Mouse (Mus musculus) liver, embryonic 12.5 days (tissue): ENCODE data around the gene Zfp653. TPM values are rescaled to one million over a fixed set of nuclear protein-coding genes. Genes with fewer than 3 reads are reported as not detected.
A peak's percentile ranks its signal among the peaks of the same experiment; 100 is the strongest.

ENCODE experiments used
- ATAC-seq: fragments of 200-750 bp; cut with Nextera tagmentation; 2 replicates; pipeline ENCODE4 v1.8.0; 2017; ENCODE audit warnings: moderate number of reproducible peaks, mild to moderate bottlenecking, moderate library complexity
- H3K27ac ChIP-seq: fragments of 300-500 bp; sonication (generic); 2 replicates; pipeline ENCODE4 v1.5.1; 2016; ENCODE audit warnings: mild to moderate bottlenecking
- H3K27me3 ChIP-seq: fragments of 300-500 bp; sonication (generic); replicated peaks from 2 replicates; pipeline ENCODE4 v1.6.1; 2016; ENCODE audit warnings: mild to moderate bottlenecking, moderate library complexity
- H3K36me3 ChIP-seq: fragments of 300-500 bp; sonication (generic); 2 replicates; pipeline ENCODE4 v1.6.1; 2016; ENCODE audit warnings: mild to moderate bottlenecking, moderate library complexity
- H3K4me1 ChIP-seq: fragments of 300-500 bp; sonication (generic); 2 replicates; pipeline ENCODE4 v1.6.1; 2016
- H3K4me2 ChIP-seq: fragments of 300-500 bp; sonication (generic); 2 replicates; pipeline ENCODE4 v1.6.1; 2016; ENCODE audit warnings: mild to moderate bottlenecking, moderate library complexity
- H3K4me3 ChIP-seq: fragments of 300-500 bp; sonication (generic); 2 replicates; pipeline ENCODE4 v1.5.1; 2016; ENCODE audit warnings: mild to moderate bottlenecking, moderate library complexity
- H3K9ac ChIP-seq: fragments of 300-500 bp; sonication (generic); 2 replicates; pipeline ENCODE4 v1.6.1; 2016; ENCODE audit warnings: mild to moderate bottlenecking, moderate library complexity
- H3K9me3 ChIP-seq: fragments of 300-500 bp; sonication (generic); replicated peaks from 2 replicates; pipeline ENCODE4 v1.6.1; 2016; ENCODE audit warnings: mild to moderate bottlenecking, moderate library complexity
- WGBS: fragments of 180-500 bp; shearing (Covaris S2); methylation state at CpG from one replicate; pipeline ENCODE4 v1.1.7; 2016; ENCODE audit not compliant: insufficient replicate concordance; 5-methylcytosine and 5-hydroxymethylcytosine counted together
- polyA plus RNA-seq: library from polyadenylated mRNA; unstranded; fragments of >200 nt; fragmentation: Nextera tagmentation; extraction: Ambion mirVana; gene quantifications from 2 replicates; pipeline ENCODE4 v1.2.1, GENCODE M21; 2016

Gene Zfp653
- polyA plus RNA-seq, 1 experiment from 2014 or later, result 5.7 TPM

DNA sequence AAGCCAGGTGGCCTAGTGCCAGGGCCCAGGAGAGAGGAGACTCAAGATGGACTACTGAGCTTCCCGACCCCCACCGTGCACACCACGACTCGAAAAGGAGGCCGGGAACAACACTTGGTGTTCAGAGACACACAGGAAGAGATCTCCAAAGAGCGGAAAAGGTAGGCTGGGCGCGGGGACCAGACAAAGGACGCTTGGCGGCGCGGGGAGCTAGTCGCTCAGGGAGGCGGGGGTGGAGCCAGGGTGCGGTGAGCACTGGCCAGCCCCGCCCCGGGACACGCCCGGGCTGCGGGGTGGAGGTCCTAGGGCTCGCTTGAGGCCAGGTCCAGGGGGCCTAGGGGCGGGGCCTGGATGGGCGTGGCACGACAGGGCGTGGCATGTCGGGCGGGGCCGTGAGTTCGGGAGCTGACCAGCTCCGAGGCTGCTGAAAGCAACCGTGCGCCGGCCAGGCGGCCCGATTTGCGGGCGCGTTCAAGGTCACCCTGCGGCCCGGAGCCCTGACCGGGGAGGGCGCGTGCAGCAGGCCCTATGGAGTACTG lies 20.8 kb downstream of the Zfp653 start:
- Histone ChIP-seq H3K27me3 (peaks cover 88% of the 10 kb centered on the region), H3K9me3 (no peaks in the 10 kb centered on the region), H3K4me2 (peak overlapping the region; percentile 77), H3K9ac (no peak overlapping the region; the same call in 1 of the 2 replicates), H3K4me1 (peaks cover 39% of the 10 kb centered on the region), H3K4me3 (peak overlapping the region; percentile 48), H3K36me3 (no peaks in the 10 kb centered on the region), H3K27ac (no peak overlapping the region)
- WGBS, result under 1% methylated on average over 40 of the region's 43 CpGs
- peak; percentile 80 for ATAC-seq

- peaks cover 35% of the 10 kb centered on the region for H3K4me1 ChIP-seq
- peak overlapping the region; percentile 77; the same call in 1 of the 2 replicates for H3K4me2 ChIP-seq
- WGBS, result 54% methylated on average over 4 of the region's 4 CpGs
Measured at GRCm38 (mm10) chr9:22049721-22050270, 21.4 kb downstream of the Zfp653 start.

DNA sequence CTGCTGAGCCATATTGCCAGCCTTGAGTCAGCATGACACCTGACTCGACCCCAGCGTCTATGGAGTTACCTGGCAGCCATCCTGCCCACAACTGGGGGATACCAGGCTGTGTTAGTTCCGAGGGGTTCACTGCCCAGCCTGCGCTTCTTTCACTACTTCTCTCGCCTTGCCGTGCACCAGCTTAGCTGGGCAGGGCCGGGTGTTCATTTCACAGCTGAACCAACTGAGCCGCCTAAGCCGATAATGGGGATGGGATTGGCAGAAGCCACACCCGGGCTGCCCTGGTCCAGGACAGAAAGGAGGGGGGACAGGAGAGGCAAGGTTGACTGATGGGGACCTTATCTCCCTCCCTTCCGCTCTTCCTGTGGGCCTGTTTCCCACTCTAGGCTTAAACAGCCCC lies 21.9 kb downstream of the Zfp653 start:
- WGBS, result 63% methylated on average over 11 of the region's 11 CpGs
- H3K4me1 ChIP-seq, result peaks cover 30% of the 10 kb centered on the region
- H3K4me2 ChIP-seq, result no peak overlapping the region
- peaks cover 85% of the 10 kb centered on the region for H3K27me3 ChIP-seq
- H3K27ac ChIP-seq, result no peak overlapping the region
- no peaks in the 10 kb centered on the region for H3K9me3 ChIP-seq
- no peak for ATAC-seq
- no peak overlapping the region for H3K4me3 ChIP-seq
- H3K9ac ChIP-seq, result no peak overlapping the region
- H3K36me3 ChIP-seq, result no peaks in the 10 kb centered on the region

More at GRCm38 (mm10) chr9:22049721-22050270, 21.4 kb downstream of the Zfp653 start:
- Histone ChIP-seq H3K4me3 (no peak overlapping the region), H3K27me3 (peaks cover 86% of the 10 kb centered on the region), H3K36me3 (no peaks in the 10 kb centered on the region), H3K9me3 (no peaks in the 10 kb centered on the region), H3K27ac (no peak overlapping the region), H3K9ac (no peak overlapping the region)
- no peak for ATAC-seq

DNA sequence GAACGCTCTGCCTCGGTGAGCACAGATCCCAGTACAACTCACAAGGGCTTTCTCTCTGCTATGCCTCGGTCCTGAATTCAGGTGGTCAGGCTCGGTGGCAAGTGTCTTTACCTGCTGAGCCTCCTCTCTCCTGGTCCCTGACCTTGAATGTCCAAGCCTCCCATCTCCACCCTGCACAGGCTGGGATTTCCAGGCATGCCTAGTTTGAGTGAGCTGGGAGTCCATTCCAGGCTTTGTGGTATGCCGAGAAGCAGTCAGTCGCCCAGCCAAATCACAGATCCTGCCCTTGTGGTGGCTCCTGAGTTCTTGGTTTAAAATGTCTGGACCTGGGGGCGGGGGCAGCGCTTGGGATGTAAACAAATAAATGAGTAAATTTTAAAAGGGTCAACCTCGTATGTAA lies 23.8 kb downstream of the Zfp653 start:
- peaks cover 29% of the 10 kb centered on the region for H3K4me1 ChIP-seq
- H3K27me3 ChIP-seq, result peaks cover 74% of the 10 kb centered on the region
- no peak overlapping the region for H3K9ac ChIP-seq
- ATAC-seq, result no peak
- no peak overlapping the region for H3K4me3 ChIP-seq
- H3K27ac ChIP-seq, result no peak overlapping the region
- no peaks in the 10 kb centered on the region for H3K9me3 ChIP-seq
- H3K4me2 ChIP-seq, result no peak overlapping the region
- 50% methylated on average over 9 of the region's 9 CpGs for WGBS
- no peaks in the 10 kb centered on the region for H3K36me3 ChIP-seq

GRCm38 (mm10) chr9:22041832-22042231 lies 29.3 kb downstream of the Zfp653 start:
- H3K4me3 ChIP-seq, result no peak overlapping the region
- H3K36me3 ChIP-seq, result no peaks in the 10 kb centered on the region
- peaks cover 34% of the 10 kb centered on the region for H3K27me3 ChIP-seq
- H3K4me1 ChIP-seq, result no peaks in the 10 kb centered on the region
- no peak overlapping the region for H3K27ac ChIP-seq
- no peak for ATAC-seq
- no peak overlapping the region for H3K9ac ChIP-seq
- 48% methylated on average over 2 of the region's 2 CpGs for WGBS
- no peak overlapping the region for H3K4me2 ChIP-seq
- no peaks in the 10 kb centered on the region for H3K9me3 ChIP-seq

DNA sequence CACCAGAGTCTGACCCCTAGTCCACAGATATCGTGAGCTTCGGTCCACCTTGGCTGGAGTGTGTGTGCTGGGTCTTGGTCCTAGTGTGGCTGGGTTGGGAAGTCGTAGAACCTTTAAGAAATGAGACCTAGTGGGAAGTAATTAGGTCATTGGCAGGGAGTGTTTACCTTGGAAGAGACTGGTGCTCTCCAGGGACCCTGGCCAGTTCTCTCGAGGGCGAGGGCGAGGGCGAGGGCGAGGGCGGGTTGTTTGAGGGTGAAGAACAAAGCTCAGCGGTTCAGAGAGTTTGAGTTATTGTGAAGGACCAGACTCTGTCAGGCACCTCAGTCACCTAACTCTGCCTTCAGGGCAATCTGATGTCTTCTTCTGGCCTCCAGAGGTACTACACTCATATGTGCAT lies 33.4 kb downstream of the Zfp653 start:
- WGBS, result 68% methylated on average over 10 of the region's 10 CpGs
- peaks cover 25% of the 10 kb centered on the region for H3K27me3 ChIP-seq
- no peak for ATAC-seq
- H3K4me2 ChIP-seq, result no peak overlapping the region
- H3K36me3 ChIP-seq, result no peaks in the 10 kb centered on the region
- no peak overlapping the region; the same call in 1 of the 2 replicates for H3K9ac ChIP-seq
- no peak overlapping the region for H3K4me3 ChIP-seq
- H3K4me1 ChIP-seq, result no peaks in the 10 kb centered on the region
- no peak overlapping the region for H3K27ac ChIP-seq
- no peaks in the 10 kb centered on the region for H3K9me3 ChIP-seq

GRCm38 (mm10) chr9:22035300-22036044 lies 35.7 kb downstream of the Zfp653 start:
- Histone ChIP-seq H3K9me3 (no peaks in the 10 kb centered on the region), H3K27ac (no peak overlapping the region), H3K27me3 (peaks cover 35% of the 10 kb centered on the region), H3K9ac (no peak overlapping the region), H3K4me2 (no peak overlapping the region), H3K4me3 (no peak overlapping the region), H3K36me3 (no peaks in the 10 kb centered on the region), H3K4me1 (no peaks in the 10 kb centered on the region)
- ATAC-seq, result no peak
- WGBS, result 56% methylated on average over 6 of the region's 6 CpGs

- 70% methylated on average over 9 of the region's 9 CpGs for WGBS
- no peak overlapping the region for H3K4me3 ChIP-seq
- peaks cover 29% of the 10 kb centered on the region for H3K27me3 ChIP-seq
- no peak for ATAC-seq
- H3K27ac ChIP-seq, result no peak overlapping the region
- H3K4me1 ChIP-seq, result peaks cover 8% of the 10 kb centered on the region; the same call in 1 of the 2 replicates
- H3K36me3 ChIP-seq, result no peaks in the 10 kb centered on the region
- H3K4me2 ChIP-seq, result no peak overlapping the region
- H3K9me3 ChIP-seq, result no peaks in the 10 kb centered on the region
- no peak overlapping the region for H3K9ac ChIP-seq
Measured at GRCm38 (mm10) chr9:22030386-22030785, 40.8 kb downstream of the Zfp653 start.

- Histone ChIP-seq H3K27me3 (peaks cover 35% of the 10 kb centered on the region), H3K4me1 (peaks cover 8% of the 10 kb centered on the region; the same call in 1 of the 2 replicates), H3K9me3 (no peaks in the 10 kb centered on the region), H3K4me2 (no peak overlapping the region), H3K9ac (no peak overlapping the region), H3K27ac (no peak overlapping the region), H3K36me3 (no peaks in the 10 kb centered on the region), H3K4me3 (no peak overlapping the region)
- ATAC-seq, result no peak
- 31% methylated on average over 7 of the region's 7 CpGs for WGBS
Measured at GRCm38 (mm10) chr9:22028467-22028866, 42.7 kb downstream of the Zfp653 start.

DNA sequence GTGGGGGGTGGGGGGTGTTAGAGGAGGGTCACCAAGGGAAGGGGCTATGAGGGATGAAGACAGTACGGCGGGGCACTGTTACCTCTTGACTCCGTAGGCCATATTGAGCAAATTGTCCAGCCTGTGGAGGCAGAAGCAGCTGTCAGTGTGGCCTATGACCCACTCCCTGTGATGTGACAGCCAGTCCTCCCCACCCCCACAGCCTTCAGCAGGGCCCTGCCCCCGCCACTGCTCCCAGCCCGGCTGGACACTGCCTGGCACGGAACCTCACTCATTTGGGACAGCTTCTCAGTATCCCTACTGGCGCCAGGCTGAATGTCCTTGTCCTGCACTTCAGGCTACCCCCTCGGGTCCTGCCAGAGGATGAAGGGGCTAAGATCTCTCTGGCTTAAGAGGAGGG lies 46.6 kb downstream of the Zfp653 start:
- Histone ChIP-seq H3K9ac (no peak overlapping the region), H3K9me3 (no peaks in the 10 kb centered on the region), H3K36me3 (no peaks in the 10 kb centered on the region), H3K4me3 (no peak overlapping the region), H3K4me1 (peaks cover 8% of the 10 kb centered on the region; the same call in 1 of the 2 replicates), H3K4me2 (no peak overlapping the region), H3K27me3 (peaks cover 20% of the 10 kb centered on the region), H3K27ac (no peak overlapping the region)
- ATAC-seq, result 0 out of 2 replicates have a peak, but pooled peaks have one; percentile 37
- whole genome bisulfite sequencing, result 45% methylated on average over 8 of the region's 8 CpGs

DNA sequence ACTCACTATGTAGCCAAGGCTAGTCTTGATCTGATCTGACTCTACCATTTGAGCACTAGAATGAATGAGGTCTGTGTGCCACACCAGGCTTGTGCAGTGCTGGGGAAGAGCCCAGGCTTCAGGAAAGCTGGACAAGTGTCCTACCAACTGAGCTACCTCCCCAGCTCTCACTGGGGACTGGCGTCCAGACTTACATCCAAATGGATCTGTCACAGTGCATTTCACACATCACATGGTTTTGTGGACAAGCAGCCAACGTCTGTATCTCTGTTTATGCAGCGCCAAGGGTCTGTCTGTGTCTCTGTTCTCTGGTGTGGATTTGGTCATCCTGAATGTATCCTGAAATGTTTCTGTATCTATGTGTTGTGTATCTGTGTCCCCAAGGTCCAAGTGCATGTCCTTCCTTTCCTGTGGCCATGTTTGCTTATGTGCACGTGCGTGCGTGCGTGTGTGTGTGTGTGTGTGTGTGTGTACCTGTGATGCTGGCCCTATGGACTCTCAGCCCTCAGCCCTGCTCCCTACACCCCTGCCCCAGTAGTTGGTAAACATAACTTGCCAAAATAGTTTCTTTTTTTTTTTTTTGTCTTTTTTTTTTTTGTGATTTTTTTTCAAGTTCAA lies 53.9 kb downstream of the Zfp653 start:
- peak; percentile 41; the same call in 1 of the 2 replicates for ATAC-seq
- Histone ChIP-seq H3K27me3 (no peaks in the 10 kb centered on the region; the same call in 1 of the 2 replicates), H3K9me3 (no peaks in the 10 kb centered on the region), H3K4me1 (peaks cover 6% of the 10 kb centered on the region; the same call in 1 of the 2 replicates), H3K9ac (no peak overlapping the region), H3K4me2 (no peak overlapping the region), H3K27ac (0 out of 2 replicates have a peak overlapping the region, but pooled peaks have one; percentile 0), H3K4me3 (no peak overlapping the region), H3K36me3 (peaks cover 26% of the 10 kb centered on the region)
- 66% methylated on average over 7 of the region's 7 CpGs for WGBS

- ATAC-seq, result no peak
- H3K4me2 ChIP-seq, result no peak overlapping the region
- WGBS, result 60% methylated on average over 10 of the region's 10 CpGs
Measured at GRCm38 (mm10) chr9:22016245-22016644, 54.9 kb downstream of the Zfp653 start.

More at GRCm38 (mm10) chr9:22016245-22016644, 54.9 kb downstream of the Zfp653 start:
- Histone ChIP-seq H3K9me3 (no peaks in the 10 kb centered on the region), H3K27ac (no peak overlapping the region), H3K27me3 (no peaks in the 10 kb centered on the region; the same call in 1 of the 2 replicates), H3K9ac (no peak overlapping the region), H3K4me3 (no peak overlapping the region), H3K4me1 (peaks cover 6% of the 10 kb centered on the region; the same call in 1 of the 2 replicates), H3K36me3 (peaks cover 36% of the 10 kb centered on the region)
